Mouse (Mus musculus): Measurements from ENCODE around the gene Tubb4b. TPM values are rescaled to one million over a fixed set of nuclear protein-coding genes. Genes with fewer than 3 reads are reported as not detected.
"Not testable (repeated sequence)": the region's sequence is repeated elsewhere in the genome, so short reads cannot be mapped to it uniquely, and the experiment has no call there.

Gene Tubb4b
- 100 to 1,000 TPM; 235 to 257 TPM for total RNA-seq (2021)
- long read RNA-seq, experiment 1, transcript Tubb4b-201 (4 exons, 1,598 nt): major isoform, 250 of 341 reads
- long read RNA-seq, experiment 1, partial matches to known transcripts: 83 of 341 reads
- long read RNA-seq, experiment 1, other reads (novel, unspliced or antisense): 7 of 341 reads
- long read RNA-seq, experiment 2, transcript Tubb4b-201 (4 exons, 1,598 nt): major isoform, 403 of 638 reads
- long read RNA-seq, experiment 2, partial matches to known transcripts: 16 of 638 reads
- long read RNA-seq, experiment 2, other reads (novel, unspliced or antisense): 218 of 638 reads

- no peak for DNase-seq (ENCODE audit: low spot score in 2 of 2)
Measured at GRCm38 (mm10) chr2:25224492-25224765, at the start of gene Tubb4b. Gene Tubb4b (minus strand): TSS chr2:25224702.

GRCm38 (mm10) chr2:25273010-25273409, 48.5 kb upstream of the Tubb4b start:
- DNase-seq (ENCODE audit: low spot score in 2 of 2): no peak

GRCm38 (mm10) chr2:25272515-25272914, 48.0 kb upstream of the Tubb4b start:
- DNase-seq (ENCODE audit: low spot score in 2 of 2): no peak

GRCm38 (mm10) chr2:25271827-25272511, 47.5 kb upstream of the Tubb4b start, which contains the start of the genes Ssna1 and Anapc2:
Gene Ssna1 (minus strand): TSS chr2:25272438.
Gene Anapc2 (plus strand): TSS chr2:25272478.
- DNase-seq (ENCODE audit: low spot score in 2 of 2): peak; percentile 96 to 98

GRCm38 (mm10) chr2:25267746-25268309, 43.3 kb upstream of the Tubb4b start:
- DNase-seq (ENCODE audit: low spot score in 2 of 2): no peak

- no peak for DNase-seq (ENCODE audit: low spot score in 2 of 2)
Measured at GRCm38 (mm10) chr2:25267241-25267640, 42.7 kb upstream of the Tubb4b start.

- DNase-seq (ENCODE audit: low spot score in 2 of 2): no peak
Measured at GRCm38 (mm10) chr2:25266720-25267119, 42.2 kb upstream of the Tubb4b start.

GRCm38 (mm10) chr2:25265897-25266656, 41.6 kb upstream of the Tubb4b start:
- no peak for DNase-seq (ENCODE audit: low spot score in 2 of 2)

GRCm38 (mm10) chr2:25264851-25265250, 40.3 kb upstream of the Tubb4b start:
- no peak for DNase-seq (ENCODE audit: low spot score in 2 of 2)

GRCm38 (mm10) chr2:25264286-25264660, 39.8 kb upstream of the Tubb4b start:
- DNase-seq (ENCODE audit: low spot score in 2 of 2): no peak

- no peak for DNase-seq (ENCODE audit: low spot score in 2 of 2)
Measured at GRCm38 (mm10) chr2:25263623-25264285, 39.3 kb upstream of the Tubb4b start.

GRCm38 (mm10) chr2:25262795-25263622, 38.5 kb upstream of the Tubb4b start:
- DNase-seq (ENCODE audit: low spot score in 2 of 2): no peak

GRCm38 (mm10) chr2:25262291-25262767, 37.8 kb upstream of the Tubb4b start, which contains the start of gene Tprn:
Gene Tprn (plus strand): TSS chr2:25262618.
- DNase-seq (ENCODE audit: low spot score in 2 of 2): peak; percentile 80 to 91

- no peak for DNase-seq (ENCODE audit: low spot score in 2 of 2)
Measured at GRCm38 (mm10) chr2:25261870-25262269, 37.4 kb upstream of the Tubb4b start.

- DNase-seq (ENCODE audit: low spot score in 2 of 2): no peak
Measured at GRCm38 (mm10) chr2:25258887-25259286, 34.4 kb upstream of the Tubb4b start.

GRCm38 (mm10) chr2:25257250-25257649, 32.7 kb upstream of the Tubb4b start:
- not testable (repeated sequence) for DNase-seq (ENCODE audit: low spot score in 2 of 2)

GRCm38 (mm10) chr2:25256443-25257109, 32.1 kb upstream of the Tubb4b start:
- not testable (repeated sequence) for DNase-seq (ENCODE audit: low spot score in 2 of 2)

- DNase-seq (ENCODE audit: low spot score in 2 of 2): peak; percentile 63 to 79
Measured at GRCm38 (mm10) chr2:25255284-25255779, 30.8 kb upstream of the Tubb4b start, which contains the start of gene Tmem203. Gene Tmem203 (plus strand): TSS chr2:25255439.

GRCm38 (mm10) chr2:25252331-25252730, 27.8 kb upstream of the Tubb4b start:
- DNase-seq (ENCODE audit: low spot score in 2 of 2): no peak

Measured in adrenal gland, postnatal 4 days (tissue).